Mouse (Mus musculus): ENCODE measurements at regions not wholly inside any gene's neighbourhood (a gene's known extent, or its start where the extent isn't known, plus 50 kb on each side); places are given as distances from the start of the nearest gene placed in this dataset.

- DNase-seq (ENCODE audit: low read depth, low spot score), result no peak
These were observed 115.6 kb downstream of the Gas1 start for GRCm38 (mm10) chr13:60061589-60061988.

- DNase-seq (ENCODE audit: low read depth, low spot score), result no peak
These were observed 119.3 kb downstream of the Gas1 start for GRCm38 (mm10) chr13:60057761-60058274.

- no peak for DNase-seq (ENCODE audit: low read depth, low spot score)
These were observed 122.6 kb downstream of the Gas1 start for GRCm38 (mm10) chr13:60054531-60054930.

DNA sequence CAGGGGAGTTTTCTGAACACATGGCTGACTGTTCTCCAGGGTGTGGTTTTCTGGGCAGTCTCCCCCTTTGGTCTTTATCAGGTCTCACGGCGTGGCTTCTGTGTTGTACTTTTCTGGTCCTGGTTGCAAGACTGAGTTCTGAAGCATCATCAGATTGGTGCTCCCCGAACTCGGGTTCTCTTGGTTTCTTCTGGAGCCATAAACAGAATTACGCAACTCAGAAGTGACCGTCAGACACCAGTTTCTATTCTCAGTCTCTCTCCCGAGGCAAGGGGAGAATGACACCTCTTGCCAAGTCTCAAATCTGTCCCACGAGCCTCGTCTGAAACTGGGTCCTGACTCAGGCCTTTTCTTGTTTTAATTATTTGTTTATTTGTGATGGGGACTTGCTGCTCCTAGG is 123.1 kb downstream of the Gas1 start:
- DNase-seq (ENCODE audit: low read depth, low spot score), result no peak

DNA sequence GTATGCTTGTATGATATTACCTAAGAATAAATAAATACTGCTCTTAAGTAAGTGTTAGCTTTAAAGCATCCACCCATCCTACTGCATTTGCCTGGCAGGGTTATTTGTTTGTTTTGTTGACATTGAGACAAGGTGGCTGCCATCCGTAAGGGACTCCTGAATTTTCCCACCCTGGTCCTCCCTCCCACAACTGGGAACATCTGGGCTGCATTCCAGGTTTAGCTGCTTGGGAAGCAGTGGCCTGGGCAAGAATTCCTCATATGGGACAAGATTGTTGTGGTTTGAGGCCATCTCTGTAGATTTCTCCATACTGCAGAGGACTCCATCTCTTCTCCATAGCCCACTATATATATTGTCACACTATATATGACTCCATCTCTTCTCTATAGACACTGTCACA is 125.3 kb downstream of the Gas1 start:
- no peak for DNase-seq (ENCODE audit: low read depth, low spot score)

- DNase-seq (ENCODE audit: low read depth, low spot score), result no peak
These were observed 126.2 kb downstream of the Gas1 start for GRCm38 (mm10) chr13:60050799-60051580.

DNA sequence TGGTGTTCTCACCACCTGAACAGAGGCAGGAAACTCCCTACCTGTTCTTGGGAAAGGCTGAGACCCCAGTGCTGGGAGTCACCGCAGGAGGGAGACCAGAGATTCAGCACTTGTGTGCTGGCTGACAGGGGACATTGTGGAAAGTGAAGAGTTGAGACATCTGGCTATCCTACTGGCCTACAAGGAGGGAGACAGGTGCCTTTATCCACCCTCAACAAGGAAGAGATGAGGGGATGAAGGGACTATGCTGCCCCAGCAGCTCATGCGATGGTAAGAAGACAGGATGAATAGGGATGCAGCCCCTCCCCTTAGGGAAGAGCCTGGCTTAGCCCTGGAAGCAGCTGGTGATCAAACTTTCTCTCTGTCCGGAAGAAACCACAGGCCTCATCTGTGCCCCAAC is 127.5 kb downstream of the Gas1 start:
- DNase-seq (ENCODE audit: low read depth, low spot score), result no peak

DNA sequence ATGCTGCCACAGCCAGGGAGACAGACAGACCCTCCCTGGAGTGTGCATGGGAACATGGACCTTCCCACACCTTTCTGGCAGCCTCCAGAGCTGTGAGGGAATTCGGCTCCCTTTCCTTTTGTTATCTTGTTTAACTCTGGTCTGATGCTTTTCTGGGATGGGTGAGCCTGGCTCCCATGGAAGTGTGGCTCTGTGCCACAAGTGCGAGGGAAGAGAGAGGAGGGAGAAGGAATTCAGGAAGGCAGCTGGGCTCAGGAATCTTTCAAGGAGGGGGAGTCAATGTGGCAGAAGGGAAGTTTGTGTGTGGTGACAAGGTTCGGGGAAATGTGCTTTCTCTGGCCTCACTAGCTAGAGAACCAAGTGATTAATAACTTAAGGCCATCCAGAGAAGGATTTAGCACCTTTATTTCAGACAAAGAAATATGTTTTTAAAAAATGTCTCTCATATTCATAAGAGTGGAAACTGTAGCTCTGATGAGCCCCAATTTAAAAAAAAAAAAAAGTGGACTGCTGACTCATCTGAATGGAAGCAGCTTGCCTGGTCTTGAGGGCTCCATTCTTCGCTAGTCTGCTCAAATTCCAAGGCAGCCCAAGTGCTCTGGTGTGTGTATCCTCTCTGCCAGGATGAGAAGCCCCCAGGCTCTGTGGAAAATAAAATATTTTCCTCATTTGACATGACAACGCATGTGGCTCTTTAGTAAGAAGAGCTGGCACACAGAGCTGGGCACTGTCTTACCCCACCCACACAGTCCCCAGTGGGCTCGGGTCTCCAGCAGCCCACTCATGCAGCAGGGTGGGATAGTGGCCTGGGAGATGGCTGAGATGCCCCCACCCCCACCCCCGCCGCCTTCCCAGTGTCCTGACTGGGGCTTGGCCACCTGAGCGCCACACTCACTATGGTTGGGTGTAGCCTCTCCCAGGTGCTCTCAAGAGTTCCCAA is 129.1 kb downstream of the Gas1 start:
- DNase-seq (ENCODE audit: low read depth, low spot score), result no peak

DNA sequence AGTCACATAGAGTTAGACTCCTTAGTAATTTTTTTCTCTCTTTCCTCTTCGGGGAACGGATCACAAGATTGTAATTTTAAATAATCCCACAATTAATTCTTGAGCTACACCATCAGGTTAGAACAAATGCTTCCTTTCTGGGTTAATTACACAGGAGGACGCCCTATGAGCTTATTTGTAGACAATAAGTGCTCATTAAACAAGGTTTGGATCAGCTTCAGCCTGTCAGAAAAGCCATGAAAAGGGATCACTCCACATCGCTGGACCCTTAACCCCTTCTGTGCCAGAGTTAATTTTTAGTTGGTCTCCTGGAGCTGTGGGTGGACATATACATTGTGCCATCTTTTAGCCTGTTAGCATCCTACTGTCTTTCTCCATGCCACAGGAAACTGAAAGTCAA is 131.4 kb downstream of the Gas1 start:
- DNase-seq (ENCODE audit: low read depth, low spot score), result no peak

- no peak for DNase-seq (ENCODE audit: low read depth, low spot score)
These were observed 132.3 kb downstream of the Gas1 start for GRCm38 (mm10) chr13:60044876-60045275.

DNA sequence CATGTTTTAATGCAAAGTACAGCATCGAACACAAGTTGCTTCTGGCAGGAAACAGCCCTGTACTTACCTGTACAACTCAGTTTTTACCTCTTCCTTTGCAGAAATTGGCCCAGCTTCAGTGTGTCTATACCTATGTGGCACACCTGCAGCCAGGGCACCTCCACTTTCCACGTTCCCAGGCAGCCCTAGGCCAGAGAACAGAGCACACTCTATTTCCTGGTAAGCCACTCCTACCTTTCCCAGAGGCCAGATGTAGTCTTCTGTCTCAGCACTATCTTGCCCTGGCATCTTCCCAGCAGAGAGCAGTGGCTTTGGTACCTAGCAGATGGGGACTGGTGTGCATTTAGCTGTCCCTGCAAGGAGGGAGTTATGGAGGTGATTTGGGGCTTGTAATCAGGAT is 134.7 kb downstream of the Gas1 start:
- DNase-seq (ENCODE audit: low read depth, low spot score), result no peak

- DNase-seq (ENCODE audit: low read depth, low spot score), result no peak
These were observed 141.5 kb downstream of the Gas1 start for GRCm38 (mm10) chr13:60035536-60036130.

- no peak for DNase-seq (ENCODE audit: low read depth, low spot score)
These were observed 144.0 kb downstream of the Gas1 start for GRCm38 (mm10) chr13:60033116-60033515.

- no peak for DNase-seq (ENCODE audit: low read depth, low spot score)
These were observed 144.6 kb downstream of the Gas1 start for GRCm38 (mm10) chr13:60032586-60032985.

- no peak for DNase-seq (ENCODE audit: low read depth, low spot score)
These were observed 147.6 kb downstream of the Gas1 start for GRCm38 (mm10) chr13:60029591-60029990.

DNA sequence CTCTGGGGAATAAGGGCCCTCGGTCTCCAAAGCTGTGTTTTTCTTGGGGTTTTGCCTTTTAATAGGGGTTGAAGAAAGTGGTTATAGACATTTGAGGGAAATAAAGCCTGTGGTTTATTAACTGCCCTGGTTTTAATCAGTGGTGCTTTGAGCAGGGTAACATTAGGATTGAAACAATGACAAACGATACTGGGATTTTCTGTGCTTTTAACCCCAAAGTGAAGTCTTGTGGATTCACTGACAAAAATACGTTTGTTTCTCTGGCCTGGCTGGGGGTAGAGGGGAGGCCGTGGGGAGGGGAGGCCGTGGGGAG is 157.0 kb downstream of the Gas1 start:
- DNase-seq (ENCODE audit: low read depth, low spot score), result no peak

GRCm38 (mm10) chr13:60019291-60020174 is 157.6 kb downstream of the Gas1 start:
- no peak for DNase-seq (ENCODE audit: low read depth, low spot score)

GRCm38 (mm10) chr13:60015854-60016366 is 161.3 kb downstream of the Gas1 start:
- no peak for DNase-seq (ENCODE audit: low read depth, low spot score)

GRCm38 (mm10) chr13:60012046-60012813 is 164.9 kb downstream of the Gas1 start:
- no peak for DNase-seq (ENCODE audit: low read depth, low spot score)

GRCm38 (mm10) chr13:60011092-60011491 is 166.1 kb downstream of the Gas1 start:
- DNase-seq (ENCODE audit: low read depth, low spot score), result no peak
